Mouse (Mus musculus): ENCODE data around the gene Hoxa10. TPM values are rescaled to one million over a fixed set of nuclear protein-coding genes. Genes with fewer than 3 reads are reported as not detected.

Hoxa10 gene
- polyA plus RNA-seq, 1 experiment from 2014 or later: 0.18 TPM

- ATAC-seq (ENCODE audit: insufficient read depth, low FRiP score): peak; percentile 52
- peak overlapping the region; percentile 96 for H3K27ac ChIP-seq (ENCODE audit: low read length)
- H3K4me1 ChIP-seq (ENCODE audit: control insufficient read depth, insufficient read depth, low read length): peaks cover 36% of the 10 kb centered on the region
- H3K4me3 ChIP-seq (replicated peaks; ENCODE audit: low read length): peak overlapping the region; percentile 8
- peak overlapping the region; percentile 55 for H3K9ac ChIP-seq (ENCODE audit: low read length)
- no peaks in the 10 kb centered on the region for H3K9me3 ChIP-seq (replicated peaks; ENCODE audit: control insufficient read depth, low read length)
- H3K36me3 ChIP-seq (ENCODE audit: control insufficient read depth, insufficient read depth, low read length): no peaks in the 10 kb centered on the region
- 29% methylated on average over 5 of the region's 5 CpGs for WGBS
- 0 out of 2 replicates have a peak, but pooled peaks cover 5% of the 10 kb centered on the region for H3K27me3 ChIP-seq (ENCODE audit: control insufficient read depth, insufficient read depth, low read length)
- peak overlapping the region; percentile 94 for H3K4me2 ChIP-seq (ENCODE audit: low read depth, low read length)
Observed at GRCm38 (mm10) chr6:52189172-52189591, 51.5 kb downstream of the Hoxa10 start.

- Histone ChIP-seq H3K27ac (ENCODE audit: low read length) (no peak overlapping the region), H3K36me3 (ENCODE audit: control insufficient read depth, insufficient read depth, low read length) (no peaks in the 10 kb centered on the region), H3K9ac (ENCODE audit: low read length) (no peak overlapping the region), H3K9me3 (replicated peaks; ENCODE audit: control insufficient read depth, low read length) (no peaks in the 10 kb centered on the region), H3K4me1 (ENCODE audit: control insufficient read depth, insufficient read depth, low read length) (peaks cover 46% of the 10 kb centered on the region), H3K27me3 (ENCODE audit: control insufficient read depth, insufficient read depth, low read length) (0 out of 2 replicates have a peak, but pooled peaks cover 5% of the 10 kb centered on the region), H3K4me2 (ENCODE audit: low read depth, low read length) (no peak overlapping the region), H3K4me3 (replicated peaks; ENCODE audit: low read length) (no peak overlapping the region)
- WGBS: 34% methylated on average over 1 of the region's 1 CpGs
- no peak for ATAC-seq (ENCODE audit: insufficient read depth, low FRiP score)
Observed at GRCm38 (mm10) chr6:52186500-52186899, 54.2 kb downstream of the Hoxa10 start.

DNA sequence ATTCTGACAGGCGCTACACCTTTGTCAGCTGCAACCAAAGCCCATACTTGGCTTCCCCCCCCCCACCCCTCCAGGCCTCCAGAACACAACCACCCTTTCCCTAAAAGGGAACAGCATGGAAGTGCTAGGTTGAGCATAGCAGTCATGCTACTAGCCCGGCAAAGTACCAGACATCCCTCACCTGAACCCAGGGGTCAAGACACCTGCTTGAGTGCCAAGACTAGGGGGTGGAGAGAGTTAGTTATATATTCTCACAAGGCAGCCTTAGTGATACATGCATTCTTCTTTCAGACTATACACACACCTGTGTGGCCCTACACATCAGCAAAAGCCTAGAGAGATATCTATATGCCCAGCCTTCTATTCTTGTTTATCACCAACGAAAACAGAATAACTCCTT is 54.8 kb downstream of the Hoxa10 start:
- H3K9ac ChIP-seq (ENCODE audit: low read length): peak overlapping the region; percentile 45; the same call in 1 of the 2 replicates
- whole genome bisulfite sequencing: 39% methylated on average over 3 of the region's 3 CpGs
- 0 out of 2 replicates have a peak, but pooled peaks cover 5% of the 10 kb centered on the region for H3K27me3 ChIP-seq (ENCODE audit: control insufficient read depth, insufficient read depth, low read length)
- no peak overlapping the region for H3K4me3 ChIP-seq (replicated peaks; ENCODE audit: low read length)
- ATAC-seq (ENCODE audit: insufficient read depth, low FRiP score): no peak
- no peaks in the 10 kb centered on the region for H3K36me3 ChIP-seq (ENCODE audit: control insufficient read depth, insufficient read depth, low read length)
- H3K27ac ChIP-seq (ENCODE audit: low read length): peak overlapping the region; percentile 82; the same call in 1 of the 2 replicates
- peak overlapping the region; percentile 39; the same call in 1 of the 2 replicates for H3K4me2 ChIP-seq (ENCODE audit: low read depth, low read length)
- H3K4me1 ChIP-seq (ENCODE audit: control insufficient read depth, insufficient read depth, low read length): peaks cover 52% of the 10 kb centered on the region
- H3K9me3 ChIP-seq (replicated peaks; ENCODE audit: control insufficient read depth, low read length): no peaks in the 10 kb centered on the region

GRCm38 (mm10) chr6:52185222-52185621 is 55.4 kb downstream of the Hoxa10 start:
- peak overlapping the region; percentile 82; the same call in 1 of the 2 replicates for H3K27ac ChIP-seq (ENCODE audit: low read length)
- H3K27me3 ChIP-seq (ENCODE audit: control insufficient read depth, insufficient read depth, low read length): 0 out of 2 replicates have a peak, but pooled peaks cover 5% of the 10 kb centered on the region
- H3K4me2 ChIP-seq (ENCODE audit: low read depth, low read length): peak overlapping the region; percentile 39
- no peak for ATAC-seq (ENCODE audit: insufficient read depth, low FRiP score)
- no peaks in the 10 kb centered on the region for H3K9me3 ChIP-seq (replicated peaks; ENCODE audit: control insufficient read depth, low read length)
- no peaks in the 10 kb centered on the region for H3K36me3 ChIP-seq (ENCODE audit: control insufficient read depth, insufficient read depth, low read length)
- H3K4me1 ChIP-seq (ENCODE audit: control insufficient read depth, insufficient read depth, low read length): peaks cover 54% of the 10 kb centered on the region
- 4% methylated on average over 19 of the region's 19 CpGs for WGBS
- H3K4me3 ChIP-seq (replicated peaks; ENCODE audit: low read length): peak overlapping the region; percentile 4
- peak overlapping the region; percentile 45 for H3K9ac ChIP-seq (ENCODE audit: low read length)

- Histone ChIP-seq H3K27me3 (ENCODE audit: control insufficient read depth, insufficient read depth, low read length) (0 out of 2 replicates have a peak, but pooled peaks cover 5% of the 10 kb centered on the region), H3K4me2 (ENCODE audit: low read depth, low read length) (peak overlapping the region; percentile 39), H3K4me1 (ENCODE audit: control insufficient read depth, insufficient read depth, low read length) (peaks cover 54% of the 10 kb centered on the region), H3K4me3 (replicated peaks; ENCODE audit: low read length) (no peak overlapping the region), H3K9ac (ENCODE audit: low read length) (peak overlapping the region; percentile 43), H3K9me3 (replicated peaks; ENCODE audit: control insufficient read depth, low read length) (no peaks in the 10 kb centered on the region), H3K27ac (ENCODE audit: low read length) (peak overlapping the region; percentile 82), H3K36me3 (ENCODE audit: control insufficient read depth, insufficient read depth, low read length) (no peaks in the 10 kb centered on the region)
- WGBS: 27% methylated on average over 6 of the region's 6 CpGs
- no peak for ATAC-seq (ENCODE audit: insufficient read depth, low FRiP score)
Observed at GRCm38 (mm10) chr6:52184668-52185067, 56.0 kb downstream of the Hoxa10 start.

DNA sequence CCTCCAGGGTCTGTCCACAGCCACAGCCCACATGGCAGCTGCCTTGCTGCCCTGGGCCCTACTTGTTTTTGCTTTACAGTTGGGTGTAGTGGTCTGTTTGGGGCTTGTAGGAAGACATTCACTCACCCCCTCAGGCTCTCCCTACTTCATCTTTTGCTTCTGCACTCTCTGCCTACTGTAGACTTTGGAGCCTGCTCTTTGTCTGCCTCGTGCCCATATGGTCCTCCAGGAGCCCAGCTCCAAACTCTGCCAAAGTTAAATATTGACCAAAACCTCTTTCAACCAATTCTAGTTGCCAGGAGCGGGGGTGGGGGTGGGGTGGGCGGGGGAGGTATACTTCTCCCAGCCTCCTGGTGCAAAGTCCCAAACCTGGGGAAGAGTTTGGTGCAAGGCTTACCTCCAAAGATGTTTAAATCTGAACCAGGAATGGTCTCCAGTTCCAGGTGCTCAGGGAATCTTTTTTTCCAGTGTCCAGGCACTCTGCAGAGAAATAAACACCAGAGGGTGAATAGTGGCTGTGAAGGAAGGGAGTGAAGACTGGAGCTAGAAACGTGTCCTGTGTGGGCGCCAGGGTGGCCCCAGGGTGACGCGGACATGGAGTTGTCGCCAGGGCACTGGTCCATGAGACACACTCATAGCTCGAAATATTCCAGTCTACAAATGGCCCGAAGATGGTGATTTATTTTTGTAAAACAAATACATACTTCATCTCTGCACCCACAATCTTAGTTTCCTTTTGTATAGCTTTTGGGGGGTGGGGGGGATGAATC is 57.2 kb downstream of the Hoxa10 start:
- peaks cover 51% of the 10 kb centered on the region for H3K4me1 ChIP-seq (ENCODE audit: control insufficient read depth, insufficient read depth, low read length)
- peak overlapping the region; percentile 82 for H3K27ac ChIP-seq (ENCODE audit: low read length)
- 19% methylated on average over 10 of the region's 10 CpGs for WGBS
- H3K27me3 ChIP-seq (ENCODE audit: control insufficient read depth, insufficient read depth, low read length): 0 out of 2 replicates have a peak, but pooled peaks cover 5% of the 10 kb centered on the region
- H3K36me3 ChIP-seq (ENCODE audit: control insufficient read depth, insufficient read depth, low read length): no peaks in the 10 kb centered on the region
- peak overlapping the region; percentile 40; the same call in 1 of the 2 replicates for H3K9ac ChIP-seq (ENCODE audit: low read length)
- H3K4me3 ChIP-seq (replicated peaks; ENCODE audit: low read length): no peak overlapping the region
- H3K4me2 ChIP-seq (ENCODE audit: low read depth, low read length): peak overlapping the region; percentile 41
- no peak for ATAC-seq (ENCODE audit: insufficient read depth, low FRiP score)
- no peaks in the 10 kb centered on the region for H3K9me3 ChIP-seq (replicated peaks; ENCODE audit: control insufficient read depth, low read length)

DNA sequence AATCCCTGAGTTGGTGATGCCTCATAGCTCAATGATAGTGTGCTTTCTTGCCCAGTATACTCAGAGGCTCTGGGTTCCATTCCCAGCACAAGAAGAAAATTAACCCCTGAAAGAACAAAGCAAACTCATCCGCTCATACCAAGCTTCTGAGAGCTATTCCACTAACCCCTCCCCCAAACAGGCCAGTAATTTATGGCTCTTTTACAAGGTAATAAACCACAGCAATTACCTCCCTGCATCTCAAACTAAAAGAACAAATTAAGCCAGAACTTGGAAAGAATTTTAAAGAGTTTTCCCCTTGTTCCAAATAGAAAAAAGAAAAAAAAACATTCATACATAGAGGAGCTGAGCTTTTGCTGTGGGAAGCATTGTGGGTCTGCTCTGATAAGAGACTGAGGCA is 57.9 kb downstream of the Hoxa10 start:
- H3K9me3 ChIP-seq (replicated peaks; ENCODE audit: control insufficient read depth, low read length): no peaks in the 10 kb centered on the region
- WGBS: 49% methylated on average over 1 of the region's 1 CpGs
- peak overlapping the region; percentile 82 for H3K27ac ChIP-seq (ENCODE audit: low read length)
- H3K4me1 ChIP-seq (ENCODE audit: control insufficient read depth, insufficient read depth, low read length): peaks cover 48% of the 10 kb centered on the region
- no peaks in the 10 kb centered on the region for H3K36me3 ChIP-seq (ENCODE audit: control insufficient read depth, insufficient read depth, low read length)
- H3K4me3 ChIP-seq (replicated peaks; ENCODE audit: low read length): no peak overlapping the region
- no peak for ATAC-seq (ENCODE audit: insufficient read depth, low FRiP score)
- 0 out of 2 replicates have a peak, but pooled peaks cover under 1% of the 10 kb centered on the region for H3K27me3 ChIP-seq (ENCODE audit: control insufficient read depth, insufficient read depth, low read length)
- H3K4me2 ChIP-seq (ENCODE audit: low read depth, low read length): peak overlapping the region; percentile 41; the same call in 1 of the 2 replicates
- 0 out of 2 replicates have a peak overlapping the region, but pooled peaks have one; percentile 40 for H3K9ac ChIP-seq (ENCODE audit: low read length)

- no peak overlapping the region for H3K4me2 ChIP-seq (ENCODE audit: low read depth, low read length)
- H3K9ac ChIP-seq (ENCODE audit: low read length): no peak overlapping the region
- peaks cover 42% of the 10 kb centered on the region for H3K4me1 ChIP-seq (ENCODE audit: control insufficient read depth, insufficient read depth, low read length)
Observed at GRCm38 (mm10) chr6:52182030-52182429, 58.6 kb downstream of the Hoxa10 start.

More at GRCm38 (mm10) chr6:52182030-52182429, 58.6 kb downstream of the Hoxa10 start:
- ATAC-seq (ENCODE audit: insufficient read depth, low FRiP score): no peak
- no peak overlapping the region for H3K4me3 ChIP-seq (replicated peaks; ENCODE audit: low read length)
- no peaks in the 10 kb centered on the region for H3K36me3 ChIP-seq (ENCODE audit: control insufficient read depth, insufficient read depth, low read length)
- WGBS: 27% methylated on average over 2 of the region's 2 CpGs
- H3K9me3 ChIP-seq (replicated peaks; ENCODE audit: control insufficient read depth, low read length): no peaks in the 10 kb centered on the region
- H3K27ac ChIP-seq (ENCODE audit: low read length): peak overlapping the region; percentile 98
- no peaks in the 10 kb centered on the region for H3K27me3 ChIP-seq (ENCODE audit: control insufficient read depth, insufficient read depth, low read length)

Measured in stomach, embryonic 16.5 days (tissue).